In the genomic region with DNA sequence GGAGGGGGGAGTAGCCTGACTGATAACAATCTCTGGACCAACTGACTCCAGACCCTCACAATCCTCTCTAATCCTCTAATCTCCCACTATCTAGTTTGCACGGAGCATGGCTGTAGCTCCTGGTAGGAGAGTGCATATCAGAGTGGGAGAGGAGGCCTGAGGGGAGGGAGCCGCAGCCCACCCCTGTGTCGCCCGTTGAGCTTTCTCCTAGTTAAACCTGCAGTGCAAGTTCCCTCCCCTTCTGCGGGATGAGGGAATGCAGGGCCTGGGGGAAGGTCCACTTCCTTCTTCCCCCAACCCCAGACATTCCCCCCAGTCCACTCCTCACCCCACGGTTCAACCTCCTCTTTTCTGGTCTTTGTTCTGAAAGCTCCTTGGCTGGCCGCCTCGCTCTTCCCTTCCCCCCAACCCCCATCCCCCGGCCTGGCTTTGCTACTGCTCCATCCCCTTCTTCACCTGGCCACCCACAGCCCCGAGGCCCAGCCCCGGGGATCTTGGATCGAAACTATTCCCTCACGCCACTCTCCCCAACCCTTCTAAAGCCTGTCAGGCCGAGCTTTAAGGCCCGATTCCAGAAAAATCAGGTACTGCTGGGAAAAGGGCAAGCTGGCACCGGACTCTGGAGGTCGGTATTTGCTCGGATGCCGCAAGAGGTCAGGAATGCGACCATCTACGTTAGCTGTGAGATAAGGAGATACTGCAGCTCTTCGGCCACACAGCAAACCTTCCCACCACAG, we compare ENCODE assay signal across 7 mouse cellular contexts. TPM values are rescaled to one million over a fixed set of nuclear protein-coding genes. Genes with fewer than 3 reads are reported as not detected.
DNase-seq lines count a peak whose midpoint lies in the region; ATAC-seq and TF ChIP-seq lines count a peak whose summit lies in the region.

No protein-coding gene starts in this region.

- no peaks in the 10 kb centered on the region for H3K9me3 ChIP-seq in hindbrain, embryonic 11.5 days (ENCODE audit: control insufficient read depth, low read length)
- H3K9me3 ChIP-seq in liver, embryonic 16.5 days (replicated peaks; ENCODE audit: control insufficient read depth, low read length), result no peaks in the 10 kb centered on the region

- peaks cover 2% of the 10 kb centered on the region for H3K4me1 ChIP-seq in bone marrow, adult 2 months (ENCODE audit: control insufficient read depth, insufficient read depth, low read length)
- no peaks in the 10 kb centered on the region for H3K4me1 ChIP-seq in hindbrain, embryonic 11.5 days (replicated peaks; ENCODE audit: control insufficient read depth, insufficient read depth, low read length)
- H3K4me1 ChIP-seq in liver, embryonic 16.5 days (ENCODE audit: control insufficient read depth, low read depth, low read length), result peaks cover 6% of the 10 kb centered on the region; the same call in 1 of the 2 replicates

- no peak for TF ChIP-seq POLR2A in bone marrow, adult 2 months (IDR thresholded peaks at IDR 0.05; ENCODE audit: borderline replicate concordance, control insufficient read depth, low read depth, low read length)

- peak; percentile 68 for DNase-seq in ES-CJ7 (ENCODE audit: low read depth, low spot score)
- DNase-seq in hindbrain, embryonic 11.5 days (ENCODE audit: low spot score), result peak; percentile 41
- DNase-seq in left cerebral cortex, adult 18-20 months (ENCODE audit: low spot score in 2 of 2), result no peak
- no peak for DNase-seq in spleen, postnatal 10 days (ENCODE audit: low spot score in 2 of 2)

- WGBS in bone marrow, adult 2 months, result 15% methylated on average over 22 of the region's 22 CpGs
- WGBS in hindbrain, embryonic 11.5 days, result 3% methylated on average over 22 of the region's 22 CpGs
- 8% methylated on average over 22 of the region's 22 CpGs for WGBS in liver, embryonic 16.5 days (ENCODE audit: insufficient replicate concordance)

- ATAC-seq in hindbrain, embryonic 11.5 days (ENCODE audit: low FRiP score), result no peak
- peak; percentile 31; the same call in 1 of the 2 replicates for ATAC-seq in liver, embryonic 16.5 days (ENCODE audit: low read depth)
- no peak for ATAC-seq in CD4-positive, CD25-positive, alpha-beta regulatory T cell, adult 4 months

- H3K36me3 ChIP-seq in hindbrain, embryonic 11.5 days (ENCODE audit: control insufficient read depth, insufficient read depth, low read length), result no peaks in the 10 kb centered on the region
- no peaks in the 10 kb centered on the region for H3K36me3 ChIP-seq in liver, embryonic 16.5 days (ENCODE audit: control insufficient read depth, insufficient read depth)

- H3K27me3 ChIP-seq in hindbrain, embryonic 11.5 days (ENCODE audit: control insufficient read depth, insufficient read depth, low read length), result peaks cover 26% of the 10 kb centered on the region
- peaks cover 23% of the 10 kb centered on the region for H3K27me3 ChIP-seq in liver, embryonic 16.5 days (ENCODE audit: control insufficient read depth, insufficient read depth, low read depth, low read length)

- H3K9ac ChIP-seq in hindbrain, embryonic 11.5 days (ENCODE audit: low read depth, low read length), result no peak overlapping the region
- no peak overlapping the region for H3K9ac ChIP-seq in liver, embryonic 16.5 days (ENCODE audit: low read depth, low read length)

- no peak overlapping the region for H3K4me2 ChIP-seq in hindbrain, embryonic 11.5 days (replicated peaks; ENCODE audit: low read depth, low read length)
- peak overlapping the region; percentile 49 for H3K4me2 ChIP-seq in liver, embryonic 16.5 days (ENCODE audit: low read depth, low read length)

- H3K4me3 ChIP-seq in bone marrow, adult 2 months (replicated peaks; ENCODE audit: control insufficient read depth, low read depth, low read length), result peak overlapping the region; percentile 56
- no peak overlapping the region for H3K4me3 ChIP-seq in hindbrain, embryonic 11.5 days (ENCODE audit: low read depth, low read length)
- peak overlapping the region; percentile 27 for H3K4me3 ChIP-seq in liver, embryonic 16.5 days (ENCODE audit: low read depth, low read length)

- no peak for TF ChIP-seq CTCF in bone marrow, adult 2 months (IDR thresholded peaks at IDR 0.05; ENCODE audit: control insufficient read depth, insufficient read depth, low read length)

- no peak overlapping the region for H3K27ac ChIP-seq in bone marrow, adult 2 months (ENCODE audit: control insufficient read depth, insufficient read depth, low read depth, low read length, poor library complexity)
- H3K27ac ChIP-seq in hindbrain, embryonic 11.5 days (ENCODE audit: low read depth, low read length), result no peak overlapping the region
- H3K27ac ChIP-seq in liver, embryonic 16.5 days (ENCODE audit: low read length), result peak overlapping the region; percentile 72

RNA-seq across cellular contexts. Expression of a gene that starts 2.7 kb away (rescaled TPM):
- polyA plus RNA-seq in bone marrow, adult 2 months (2011; ENCODE audit: insufficient read depth, insufficient read length, low replicate concordance, missing spikeins), result 2.0 and 5.6 TPM in 2 replicates
- polyA plus RNA-seq in hindbrain, embryonic 11.5 days (2014; fragmentation: Nextera tagmentation; extraction: Ambion mirVana), result 20.5 and 22.7 TPM in 2 replicates
- 118 and 119 TPM in 2 replicates for polyA plus RNA-seq in liver, embryonic 16.5 days (2015; fragmentation: Nextera tagmentation; extraction: Ambion mirVana)
- under 1 TPM in 1 of 2 experiments, not detected in 1; 0.26 TPM for total RNA-seq in left cerebral cortex, adult 18-20 months (2021)
- under 1 TPM; 0.44 to 0.97 TPM for polyA plus RNA-seq in CD4-positive, CD25-positive, alpha-beta regulatory T cell, adult 4 months (2017; shearing (Covaris generic))

RNA-seq across cellular contexts. Expression of a gene that starts 21.0 kb away (rescaled TPM):
- 1.0 TPM in 1 of 2 replicates, not detected in the other for polyA plus RNA-seq in bone marrow, adult 2 months (2011; ENCODE audit: insufficient read depth, insufficient read length, low replicate concordance, missing spikeins)
- polyA plus RNA-seq in hindbrain, embryonic 11.5 days (2014; fragmentation: Nextera tagmentation; extraction: Ambion mirVana), result 22.4 and 27.8 TPM in 2 replicates
- polyA plus RNA-seq in liver, embryonic 16.5 days (2015; fragmentation: Nextera tagmentation; extraction: Ambion mirVana), result 120 and 130 TPM in 2 replicates
- total RNA-seq in left cerebral cortex, adult 18-20 months (2021), result not detected
- polyA plus RNA-seq in CD4-positive, CD25-positive, alpha-beta regulatory T cell, adult 4 months (2017; shearing (Covaris generic)), result under 1 TPM in 1 of 2 experiments, not detected in 1; 0.30 TPM

RNA-seq across cellular contexts. Expression of a gene that starts 48.3 kb away (rescaled TPM):
- 83.0 and 122 TPM in 2 replicates for polyA plus RNA-seq in bone marrow, adult 2 months (2011; ENCODE audit: insufficient read depth, insufficient read length, low replicate concordance, missing spikeins)
- polyA plus RNA-seq in hindbrain, embryonic 11.5 days (2014; fragmentation: Nextera tagmentation; extraction: Ambion mirVana), result 85.0 and 103 TPM in 2 replicates
- 42.7 and 43.6 TPM in 2 replicates for polyA plus RNA-seq in liver, embryonic 16.5 days (2015; fragmentation: Nextera tagmentation; extraction: Ambion mirVana)
- 100 to 1,000 TPM; 173 to 179 TPM for total RNA-seq in left cerebral cortex, adult 18-20 months (2021)
- polyA plus RNA-seq in CD4-positive, CD25-positive, alpha-beta regulatory T cell, adult 4 months (2017; shearing (Covaris generic)), result 100 to 1,000 TPM; 123 to 189 TPM

Comparison
In these comparisons a context has a peak if more than half of its experiments do, and no peak if none do; other contexts are left out.
1. DNase-seq: peak in ES-CJ7 (single experiment) and hindbrain, embryonic 11.5 days (single experiment); none in left cerebral cortex, adult 18-20 months (0 of 2) and spleen, postnatal 10 days (0 of 2).
2. RNA of a gene that starts 21.0 kb away (polyA plus RNA-seq): 120 to 130 TPM in liver, embryonic 16.5 days and 22.4 to 27.8 TPM in hindbrain, embryonic 11.5 days; 1.0 TPM in bone marrow, adult 2 months and 0.30 TPM in CD4-positive, CD25-positive, alpha-beta regulatory T cell, adult 4 months; every median in the first group is over 10 times any median in the second.